Mouse (Mus musculus) limb, embryonic 12.5 days (tissue): ENCODE measurements around the gene Car12. TPM values are rescaled to one million over a fixed set of nuclear protein-coding genes. Genes with fewer than 3 reads are reported as not detected.

ENCODE experiments used
- ATAC-seq: fragments of 200-750 bp; cut with Nextera tagmentation; 2 replicates; pipeline ENCODE4 v1.8.0; 2017; ENCODE audit warnings: low read depth, moderate TSS enrichment; ENCODE audit not compliant: insufficient number of reproducible peaks, insufficient read depth, low FRiP score, low TSS enrichment
- H3K27ac ChIP-seq: fragments of 300-500 bp; sonication (generic); 2 replicates; pipeline ENCODE4 v1.5.1; 2016; ENCODE audit warnings: mild to moderate bottlenecking, moderate library complexity
- H3K27me3 ChIP-seq: fragments of 300-500 bp; sonication (generic); 2 replicates; pipeline ENCODE4 v1.6.1; 2016; ENCODE audit warnings: mild to moderate bottlenecking, moderate library complexity
- H3K36me3 ChIP-seq: fragments of 300-500 bp; sonication (generic); 2 replicates; pipeline ENCODE4 v1.6.1; 2016; ENCODE audit warnings: mild to moderate bottlenecking, moderate library complexity
- H3K4me1 ChIP-seq: fragments of 300-500 bp; sonication (generic); replicated peaks from 2 replicates; pipeline ENCODE4 v1.6.1; 2016
- H3K4me2 ChIP-seq: fragments of 300-500 bp; sonication (generic); 2 replicates; pipeline ENCODE4 v1.6.1; 2016; ENCODE audit warnings: mild to moderate bottlenecking, moderate library complexity
- H3K4me3 ChIP-seq: fragments of 300-500 bp; sonication (generic); replicated peaks from 2 replicates; pipeline ENCODE4 v1.5.1; 2016; ENCODE audit warnings: mild to moderate bottlenecking
- H3K9ac ChIP-seq: fragments of 300-500 bp; sonication (generic); replicated peaks from 2 replicates; pipeline ENCODE4 v1.6.1; 2016; ENCODE audit warnings: mild to moderate bottlenecking, moderate library complexity
- H3K9me3 ChIP-seq: fragments of 300-500 bp; sonication (generic); 2 replicates; pipeline ENCODE4 v1.6.1; 2016; ENCODE audit warnings: mild to moderate bottlenecking, moderate library complexity
- WGBS: fragments of 180-500 bp; shearing (Covaris S2); methylation state at CpG from one replicate; pipeline ENCODE4 v1.1.7; 2016; 5-methylcytosine and 5-hydroxymethylcytosine counted together
- polyA plus RNA-seq: library from polyadenylated mRNA; unstranded; fragments of >200 nt; fragmentation: Nextera tagmentation; extraction: Ambion mirVana; gene quantifications from 2 replicates; pipeline ENCODE4 v1.2.1, GENCODE M21; 2016

The Car12 gene
- polyA plus RNA-seq, 1 experiment from 2014 or later = 10.4 TPM

GRCm38 (mm10) chr9:66734568-66734967, 21.1 kb downstream of the Car12 start:
- no peak for ATAC-seq
- no peaks in the 10 kb centered on the region for H3K27me3 ChIP-seq
- no peak overlapping the region for H3K9ac ChIP-seq
- H3K4me2 ChIP-seq = no peak overlapping the region
- peaks cover 11% of the 10 kb centered on the region for H3K4me1 ChIP-seq
- no peak overlapping the region for H3K4me3 ChIP-seq
- no peak overlapping the region for H3K27ac ChIP-seq
- no peaks in the 10 kb centered on the region for H3K9me3 ChIP-seq
- no peaks in the 10 kb centered on the region for H3K36me3 ChIP-seq
- 84% methylated on average over 6 of the region's 6 CpGs for WGBS

GRCm38 (mm10) chr9:66735122-66735521, 21.6 kb downstream of the Car12 start:
- Histone ChIP-seq H3K4me1 (peaks cover 11% of the 10 kb centered on the region), H3K9ac (no peak overlapping the region), H3K27ac (no peak overlapping the region), H3K36me3 (no peaks in the 10 kb centered on the region), H3K4me2 (no peak overlapping the region), H3K27me3 (no peaks in the 10 kb centered on the region), H3K4me3 (no peak overlapping the region), H3K9me3 (no peaks in the 10 kb centered on the region)
- no peak for ATAC-seq
- 93% methylated on average over 2 of the region's 2 CpGs for whole genome bisulfite sequencing

GRCm38 (mm10) chr9:66736016-66736415, 22.5 kb downstream of the Car12 start:
- H3K9ac ChIP-seq = no peak overlapping the region
- H3K27ac ChIP-seq = no peak overlapping the region
- H3K36me3 ChIP-seq = no peaks in the 10 kb centered on the region
- no peaks in the 10 kb centered on the region for H3K9me3 ChIP-seq
- no peak overlapping the region for H3K4me2 ChIP-seq
- no peaks in the 10 kb centered on the region for H3K27me3 ChIP-seq
- 91% methylated on average over 3 of the region's 3 CpGs for WGBS
- no peak for ATAC-seq
- H3K4me3 ChIP-seq = no peak overlapping the region
- peaks cover 11% of the 10 kb centered on the region for H3K4me1 ChIP-seq

- no peak overlapping the region for H3K4me2 ChIP-seq
- H3K27me3 ChIP-seq = no peaks in the 10 kb centered on the region
- no peak overlapping the region for H3K27ac ChIP-seq
- ATAC-seq = no peak
- 86% methylated on average over 2 of the region's 2 CpGs for WGBS
- H3K9ac ChIP-seq = no peak overlapping the region
- H3K9me3 ChIP-seq = no peaks in the 10 kb centered on the region
- no peak overlapping the region for H3K4me3 ChIP-seq
- H3K4me1 ChIP-seq = peaks cover 11% of the 10 kb centered on the region
- no peaks in the 10 kb centered on the region for H3K36me3 ChIP-seq
Observed at GRCm38 (mm10) chr9:66736551-66736950, 23.1 kb downstream of the Car12 start.

- H3K9ac ChIP-seq = no peak overlapping the region
- no peak overlapping the region for H3K27ac ChIP-seq
- 70% methylated on average over 7 of the region's 7 CpGs for WGBS
- H3K4me2 ChIP-seq = no peak overlapping the region
- H3K27me3 ChIP-seq = no peaks in the 10 kb centered on the region
- no peak overlapping the region for H3K4me3 ChIP-seq
- H3K9me3 ChIP-seq = no peaks in the 10 kb centered on the region
- H3K4me1 ChIP-seq = peaks cover 12% of the 10 kb centered on the region
- ATAC-seq = no peak
- H3K36me3 ChIP-seq = no peaks in the 10 kb centered on the region
Observed at GRCm38 (mm10) chr9:66739516-66739915, 26.0 kb downstream of the Car12 start.

- Histone ChIP-seq H3K27ac (no peak overlapping the region), H3K4me2 (no peak overlapping the region), H3K4me1 (peaks cover 12% of the 10 kb centered on the region), H3K9ac (no peak overlapping the region), H3K27me3 (no peaks in the 10 kb centered on the region), H3K36me3 (no peaks in the 10 kb centered on the region), H3K9me3 (no peaks in the 10 kb centered on the region), H3K4me3 (no peak overlapping the region)
- WGBS = 78% methylated on average over 2 of the region's 2 CpGs
- ATAC-seq = no peak
Observed at GRCm38 (mm10) chr9:66744531-66744930, 31.0 kb downstream of the Car12 start.

- Histone ChIP-seq H3K27ac (no peak overlapping the region), H3K27me3 (no peaks in the 10 kb centered on the region), H3K4me3 (no peak overlapping the region), H3K36me3 (peaks cover 7% of the 10 kb centered on the region; the same call in 1 of the 2 replicates), H3K4me1 (no peaks in the 10 kb centered on the region), H3K4me2 (no peak overlapping the region), H3K9ac (no peak overlapping the region), H3K9me3 (no peaks in the 10 kb centered on the region)
- ATAC-seq = no peak
- 75% methylated on average over 15 of the region's 15 CpGs for WGBS
Observed at GRCm38 (mm10) chr9:66748390-66748789, 34.9 kb downstream of the Car12 start.

GRCm38 (mm10) chr9:66752849-66753248, 39.4 kb downstream of the Car12 start:
- H3K4me1 ChIP-seq = no peaks in the 10 kb centered on the region
- H3K9me3 ChIP-seq = no peaks in the 10 kb centered on the region
- no peak overlapping the region for H3K4me2 ChIP-seq
- peaks cover 4% of the 10 kb centered on the region; the same call in 1 of the 2 replicates for H3K27me3 ChIP-seq
- 74% methylated on average over 6 of the region's 6 CpGs for WGBS
- no peak overlapping the region for H3K4me3 ChIP-seq
- H3K9ac ChIP-seq = no peak overlapping the region
- no peak for ATAC-seq
- H3K36me3 ChIP-seq = peaks cover 7% of the 10 kb centered on the region; the same call in 1 of the 2 replicates
- H3K27ac ChIP-seq = no peak overlapping the region

- Histone ChIP-seq H3K4me1 (no peaks in the 10 kb centered on the region), H3K9ac (no peak overlapping the region), H3K4me3 (no peak overlapping the region), H3K36me3 (peaks cover 4% of the 10 kb centered on the region; the same call in 1 of the 2 replicates), H3K27me3 (peaks cover 4% of the 10 kb centered on the region; the same call in 1 of the 2 replicates), H3K9me3 (no peaks in the 10 kb centered on the region), H3K27ac (no peak overlapping the region), H3K4me2 (no peak overlapping the region)
- WGBS = 54% methylated on average over 1 of the region's 1 CpGs
- ATAC-seq = no peak
Observed at GRCm38 (mm10) chr9:66760991-66761390, 47.5 kb downstream of the Car12 start.

GRCm38 (mm10) chr9:66768721-66769120, 55.2 kb downstream of the Car12 start:
- Histone ChIP-seq H3K4me2 (no peak overlapping the region), H3K4me1 (no peaks in the 10 kb centered on the region), H3K27ac (no peak overlapping the region), H3K27me3 (no peaks in the 10 kb centered on the region), H3K9ac (no peak overlapping the region), H3K9me3 (no peaks in the 10 kb centered on the region), H3K36me3 (peaks cover 4% of the 10 kb centered on the region; the same call in 1 of the 2 replicates), H3K4me3 (no peak overlapping the region)
- 100% methylated on average over 1 of the region's 1 CpGs for WGBS
- ATAC-seq = no peak

GRCm38 (mm10) chr9:66769275-66769674, 55.8 kb downstream of the Car12 start:
- ATAC-seq = no peak

GRCm38 (mm10) chr9:66770701-66771100, 57.2 kb downstream of the Car12 start:
- Histone ChIP-seq H3K9ac (no peak overlapping the region), H3K4me3 (no peak overlapping the region), H3K4me2 (no peak overlapping the region), H3K27me3 (no peaks in the 10 kb centered on the region), H3K9me3 (no peaks in the 10 kb centered on the region), H3K4me1 (no peaks in the 10 kb centered on the region), H3K36me3 (no peaks in the 10 kb centered on the region), H3K27ac (no peak overlapping the region)
- no peak for ATAC-seq

More at GRCm38 (mm10) chr9:66769275-66769674, 55.8 kb downstream of the Car12 start:
- Histone ChIP-seq H3K27me3 (no peaks in the 10 kb centered on the region), H3K9me3 (no peaks in the 10 kb centered on the region), H3K9ac (no peak overlapping the region), H3K4me3 (no peak overlapping the region), H3K4me1 (no peaks in the 10 kb centered on the region), H3K36me3 (peaks cover 3% of the 10 kb centered on the region; the same call in 1 of the 2 replicates), H3K27ac (no peak overlapping the region), H3K4me2 (no peak overlapping the region)
- WGBS = 72% methylated on average over 3 of the region's 3 CpGs
